Mouse (Mus musculus) hindbrain, embryonic 12.5 days (tissue): Measurements from ENCODE around the gene Recql. TPM values are rescaled to one million over a fixed set of nuclear protein-coding genes. Genes with fewer than 3 reads are reported as not detected.
A peak's percentile ranks its signal among the peaks of the same experiment; 100 is the strongest.

Source experiments
- ATAC-seq: fragments of 200-750 bp; cut with Nextera tagmentation; 2 replicates; pipeline ENCODE4 v1.8.0; 2017; ENCODE audit warnings: moderate TSS enrichment; ENCODE audit not compliant: low FRiP score
- H3K27ac ChIP-seq: fragments of 300-500 bp; sonication (generic); 2 replicates; pipeline ENCODE4 v1.5.1; 2016; ENCODE audit warnings: mild to moderate bottlenecking
- H3K27me3 ChIP-seq: fragments of 300-500 bp; sonication (generic); 2 replicates; pipeline ENCODE4 v1.6.1; 2016; ENCODE audit warnings: mild to moderate bottlenecking
- H3K36me3 ChIP-seq: fragments of 300-500 bp; sonication (generic); 2 replicates; pipeline ENCODE4 v1.6.1; 2016; ENCODE audit warnings: mild to moderate bottlenecking
- H3K4me1 ChIP-seq: fragments of 300-500 bp; sonication (generic); 2 replicates; pipeline ENCODE4 v1.6.1; 2016
- H3K4me2 ChIP-seq: fragments of 300-500 bp; sonication (generic); replicated peaks from 2 replicates; pipeline ENCODE4 v1.6.1; 2016; ENCODE audit warnings: mild to moderate bottlenecking
- H3K4me3 ChIP-seq: fragments of 300-500 bp; sonication (generic); 2 replicates; pipeline ENCODE4 v1.5.1; 2016; ENCODE audit warnings: mild to moderate bottlenecking
- H3K9ac ChIP-seq: fragments of 300-500 bp; sonication (generic); 2 replicates; pipeline ENCODE4 v1.6.1; 2016; ENCODE audit warnings: mild to moderate bottlenecking, moderate library complexity
- H3K9me3 ChIP-seq: fragments of 300-500 bp; sonication (generic); replicated peaks from 2 replicates; pipeline ENCODE4 v1.6.1; 2016; ENCODE audit warnings: mild to moderate bottlenecking
- WGBS: fragments of 180-500 bp; shearing (Covaris S2); methylation state at CpG from one replicate; pipeline ENCODE4 v1.1.7; 2016; 5-methylcytosine and 5-hydroxymethylcytosine counted together
- polyA plus RNA-seq: library from polyadenylated mRNA; unstranded; fragments of >200 nt; fragmentation: Nextera tagmentation; extraction: Ambion mirVana; gene quantifications from 2 replicates; pipeline ENCODE4 v1.2.1, GENCODE M21; 2016

Recql gene
- polyA plus RNA-seq, 1 experiment from 2014 or later, result 32.3 TPM

GRCm38 (mm10) chr6:142386285-142387010, 439 bp downstream of the Recql start:
- ATAC-seq, result peak; percentile 90
- Histone ChIP-seq H3K9me3 (no peaks in the 10 kb centered on the region), H3K27ac (no peak overlapping the region), H3K9ac (peak overlapping the region; percentile 86), H3K27me3 (no peaks in the 10 kb centered on the region), H3K4me3 (peak overlapping the region; percentile 98), H3K4me2 (peak overlapping the region; percentile 68), H3K36me3 (no peaks in the 10 kb centered on the region), H3K4me1 (peaks cover 14% of the 10 kb centered on the region)
- 6% methylated on average over 31 of the region's 31 CpGs for WGBS

- 92% methylated on average over 9 of the region's 9 CpGs for WGBS
- H3K4me2 ChIP-seq, result no peak overlapping the region
- no peak overlapping the region for H3K4me3 ChIP-seq
- H3K9me3 ChIP-seq, result no peaks in the 10 kb centered on the region
- H3K27ac ChIP-seq, result no peak overlapping the region
- H3K27me3 ChIP-seq, result no peaks in the 10 kb centered on the region
- ATAC-seq, result no peak
- no peak overlapping the region for H3K9ac ChIP-seq
- H3K4me1 ChIP-seq, result peaks cover 14% of the 10 kb centered on the region
- H3K36me3 ChIP-seq, result no peaks in the 10 kb centered on the region
Observed at GRCm38 (mm10) chr6:142384521-142384920, 2.4 kb downstream of the Recql start.

- no peak for ATAC-seq
- Histone ChIP-seq H3K36me3 (0 out of 2 replicates have a peak, but pooled peaks cover under 1% of the 10 kb centered on the region), H3K4me2 (no peak overlapping the region), H3K4me1 (peaks cover 5% of the 10 kb centered on the region; the same call in 1 of the 2 replicates), H3K27ac (no peak overlapping the region), H3K27me3 (no peaks in the 10 kb centered on the region), H3K9me3 (no peaks in the 10 kb centered on the region), H3K9ac (no peak overlapping the region), H3K4me3 (no peak overlapping the region)
- 94% methylated on average over 7 of the region's 7 CpGs for WGBS
Observed at GRCm38 (mm10) chr6:142381615-142382014, 5.3 kb downstream of the Recql start.

GRCm38 (mm10) chr6:142379961-142380360, 6.9 kb downstream of the Recql start:
- ATAC-seq, result no peak
- Histone ChIP-seq H3K27ac (no peak overlapping the region), H3K27me3 (no peaks in the 10 kb centered on the region), H3K9ac (no peak overlapping the region), H3K4me2 (no peak overlapping the region), H3K9me3 (no peaks in the 10 kb centered on the region), H3K4me1 (no peaks in the 10 kb centered on the region), H3K36me3 (peaks cover 15% of the 10 kb centered on the region), H3K4me3 (no peak overlapping the region)
- WGBS, result 95% methylated on average over 6 of the region's 6 CpGs

- ATAC-seq, result no peak
- peaks cover 27% of the 10 kb centered on the region for H3K36me3 ChIP-seq
- H3K4me2 ChIP-seq, result no peak overlapping the region
- no peak overlapping the region for H3K27ac ChIP-seq
- no peak overlapping the region for H3K9ac ChIP-seq
- WGBS, result 95% methylated on average over 8 of the region's 8 CpGs
- H3K9me3 ChIP-seq, result no peaks in the 10 kb centered on the region
- H3K4me1 ChIP-seq, result no peaks in the 10 kb centered on the region
- no peak overlapping the region for H3K4me3 ChIP-seq
- no peaks in the 10 kb centered on the region for H3K27me3 ChIP-seq
Observed at GRCm38 (mm10) chr6:142378576-142379330, 8.1 kb downstream of the Recql start.

- no peak overlapping the region for H3K4me3 ChIP-seq
- H3K9ac ChIP-seq, result no peak overlapping the region
- no peak overlapping the region for H3K4me2 ChIP-seq
- WGBS, result 84% methylated on average over 1 of the region's 1 CpGs
- H3K4me1 ChIP-seq, result no peaks in the 10 kb centered on the region
- H3K27me3 ChIP-seq, result no peaks in the 10 kb centered on the region
- no peak overlapping the region for H3K27ac ChIP-seq
- no peaks in the 10 kb centered on the region for H3K9me3 ChIP-seq
- H3K36me3 ChIP-seq, result peaks cover 40% of the 10 kb centered on the region
- no peak for ATAC-seq
Observed at GRCm38 (mm10) chr6:142377081-142377480, 9.8 kb downstream of the Recql start.

- no peaks in the 10 kb centered on the region for H3K4me1 ChIP-seq
- H3K36me3 ChIP-seq, result peaks cover 75% of the 10 kb centered on the region
- H3K4me3 ChIP-seq, result no peak overlapping the region
- 91% methylated on average over 3 of the region's 3 CpGs for WGBS
- no peak overlapping the region for H3K9ac ChIP-seq
- no peak overlapping the region for H3K27ac ChIP-seq
- no peaks in the 10 kb centered on the region for H3K27me3 ChIP-seq
- no peaks in the 10 kb centered on the region for H3K9me3 ChIP-seq
- ATAC-seq, result no peak
- no peak overlapping the region for H3K4me2 ChIP-seq
Observed at GRCm38 (mm10) chr6:142369568-142369967, 17.3 kb downstream of the Recql start.

GRCm38 (mm10) chr6:142367565-142367964, 19.3 kb downstream of the Recql start:
- ATAC-seq, result no peak
- peaks cover 75% of the 10 kb centered on the region for H3K36me3 ChIP-seq
- no peak overlapping the region for H3K4me3 ChIP-seq
- H3K9ac ChIP-seq, result no peak overlapping the region
- WGBS, result 88% methylated on average over 3 of the region's 3 CpGs
- H3K4me2 ChIP-seq, result no peak overlapping the region
- no peaks in the 10 kb centered on the region for H3K9me3 ChIP-seq
- H3K4me1 ChIP-seq, result no peaks in the 10 kb centered on the region
- H3K27ac ChIP-seq, result no peak overlapping the region
- H3K27me3 ChIP-seq, result no peaks in the 10 kb centered on the region

GRCm38 (mm10) chr6:142366473-142367018, 20.3 kb downstream of the Recql start:
- Histone ChIP-seq H3K9me3 (no peaks in the 10 kb centered on the region), H3K9ac (no peak overlapping the region), H3K27me3 (no peaks in the 10 kb centered on the region), H3K4me3 (no peak overlapping the region), H3K4me1 (no peaks in the 10 kb centered on the region), H3K36me3 (peaks cover 73% of the 10 kb centered on the region), H3K4me2 (no peak overlapping the region), H3K27ac (no peak overlapping the region)
- no peak for ATAC-seq
- 92% methylated on average over 10 of the region's 10 CpGs for WGBS

GRCm38 (mm10) chr6:142365742-142366472, 21.0 kb downstream of the Recql start:
- ATAC-seq, result no peak
- Histone ChIP-seq H3K9ac (no peak overlapping the region), H3K27ac (no peak overlapping the region), H3K27me3 (no peaks in the 10 kb centered on the region), H3K4me3 (no peak overlapping the region), H3K9me3 (no peaks in the 10 kb centered on the region), H3K4me1 (no peaks in the 10 kb centered on the region), H3K4me2 (no peak overlapping the region), H3K36me3 (peaks cover 77% of the 10 kb centered on the region)
- 88% methylated on average over 8 of the region's 8 CpGs for WGBS

- no peaks in the 10 kb centered on the region for H3K9me3 ChIP-seq
- ATAC-seq, result no peak; the same call in 1 of the 2 replicates
- H3K36me3 ChIP-seq, result peaks cover 82% of the 10 kb centered on the region
- WGBS, result 74% methylated on average over 9 of the region's 9 CpGs
- no peaks in the 10 kb centered on the region for H3K4me1 ChIP-seq
- no peaks in the 10 kb centered on the region for H3K27me3 ChIP-seq
- no peak overlapping the region for H3K4me2 ChIP-seq
- H3K27ac ChIP-seq, result no peak overlapping the region
- no peak overlapping the region for H3K9ac ChIP-seq
- H3K4me3 ChIP-seq, result no peak overlapping the region
Observed at GRCm38 (mm10) chr6:142363019-142363576, 23.8 kb downstream of the Recql start.

- Histone ChIP-seq H3K36me3 (peaks cover 80% of the 10 kb centered on the region), H3K4me2 (no peak overlapping the region), H3K4me3 (no peak overlapping the region), H3K27me3 (no peaks in the 10 kb centered on the region), H3K9me3 (no peaks in the 10 kb centered on the region), H3K4me1 (no peaks in the 10 kb centered on the region), H3K9ac (no peak overlapping the region), H3K27ac (no peak overlapping the region)
- ATAC-seq, result no peak
- 96% methylated on average over 6 of the region's 6 CpGs for WGBS
Observed at GRCm38 (mm10) chr6:142362036-142362435, 24.9 kb downstream of the Recql start.
